Mouse (Mus musculus) hindbrain, postnatal 0 days (tissue): Measurements from ENCODE around the gene Nup62. TPM values are rescaled to one million over a fixed set of nuclear protein-coding genes. Genes with fewer than 3 reads are reported as not detected.
A peak's percentile ranks its signal among the peaks of the same experiment; 100 is the strongest.

Source experiments
- ATAC-seq: fragments of 200-750 bp; cut with Nextera tagmentation; 2 replicates; pipeline ENCODE4 v1.8.0; 2017; ENCODE audit warnings: mild to moderate bottlenecking, moderate TSS enrichment, moderate library complexity
- DNase-seq: peaks from one replicate; pipeline ENCODE4 v3.0.0-alpha.2; 2015; ENCODE audit warnings: low spot score
- H3K27ac ChIP-seq: fragments of 300-500 bp; sonication (generic); 2 replicates; pipeline ENCODE4 v1.5.1; 2014; ENCODE audit warnings: mild to moderate bottlenecking
- H3K27me3 ChIP-seq: fragments of 300-500 bp; sonication (generic); 2 replicates; pipeline ENCODE4 v1.6.1; 2014; ENCODE audit warnings: low read length, mixed read lengths; ENCODE audit not compliant: insufficient read depth
- H3K36me3 ChIP-seq: fragments of 300-500 bp; sonication (generic); 2 replicates; pipeline ENCODE4 v1.6.1; 2014; ENCODE audit warnings: low read length, mixed read lengths; ENCODE audit not compliant: insufficient read depth
- H3K4me1 ChIP-seq: fragments of 300-500 bp; sonication (generic); 2 replicates; pipeline ENCODE4 v1.6.1; 2014; ENCODE audit warnings: antibody characterized with exemption, low read length, mixed read lengths; ENCODE audit not compliant: insufficient read depth
- H3K4me2 ChIP-seq: fragments of 300-500 bp; sonication (generic); 2 replicates; pipeline ENCODE4 v1.6.1; 2014; ENCODE audit warnings: low read depth, mild to moderate bottlenecking, low read length, moderate library complexity, mixed read lengths
- H3K4me3 ChIP-seq: fragments of 300-500 bp; sonication (generic); 2 replicates; pipeline ENCODE4 v1.5.1; 2014; ENCODE audit warnings: low read length
- H3K9ac ChIP-seq: fragments of 300-500 bp; sonication (generic); replicated peaks from 2 replicates; pipeline ENCODE4 v1.6.1; 2014; ENCODE audit warnings: mild to moderate bottlenecking, low read length, moderate library complexity, mixed read lengths
- H3K9me3 ChIP-seq: fragments of 300-500 bp; sonication (generic); 2 replicates; pipeline ENCODE4 v1.6.1; 2016; ENCODE audit warnings: low read length, mixed read lengths
- CTCF ChIP-seq: IDR thresholded peaks from 2 replicates; pipeline ENCODE4 v1.5.1; 2016; ENCODE audit warnings: antibody characterized with exemption, control low read depth, low read depth
- WGBS: fragments of 180-500 bp; shearing (Covaris S2); extraction: QIAGEN DNeasy Blood & Tissue Kit; methylation state at CpG from one replicate; pipeline ENCODE4 v1.1.7; 2014; 5-methylcytosine and 5-hydroxymethylcytosine counted together
- polyA plus RNA-seq: library from polyadenylated mRNA; unstranded; fragments of >200 nt; fragmentation: Nextera tagmentation; extraction: Ambion mirVana; gene quantifications from 2 replicates; pipeline ENCODE4 v1.2.1, GENCODE M21; 2015
- total RNA-seq: library from RNA; depleted of rRNA; stranded (reverse); fragments of >200 nt; gene quantifications from 2 replicates; pipeline ENCODE4 v1.2.3, GENCODE M21; 2014

The Nup62 gene
- total and polyA plus RNA-seq, 2 experiments from 2014 or later = 46.4 to 67.0 TPM

DNA sequence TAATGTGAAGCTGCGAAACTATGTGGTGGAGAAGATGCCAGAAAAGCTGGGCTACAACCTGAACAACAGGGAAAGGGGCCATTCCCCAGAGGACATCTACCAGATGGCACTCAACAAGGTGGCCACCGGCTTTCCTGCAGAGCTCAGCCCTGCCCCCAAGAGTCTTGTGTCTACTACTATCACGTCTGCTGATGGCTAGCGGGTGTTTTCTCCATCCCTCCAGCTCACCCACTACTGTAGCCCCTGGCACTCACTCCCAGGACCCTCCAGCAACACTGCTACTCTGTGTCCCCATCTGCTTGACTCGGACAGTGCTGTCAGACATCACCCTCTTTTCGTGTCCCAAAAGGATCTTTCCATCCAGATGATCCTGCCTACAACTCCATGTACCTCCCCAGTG lies 22.2 kb downstream of the Nup62 start:
- Histone ChIP-seq H3K36me3 (peaks cover 15% of the 10 kb centered on the region), H3K9me3 (no peaks in the 10 kb centered on the region), H3K4me3 (no peak overlapping the region), H3K4me1 (peaks cover 9% of the 10 kb centered on the region; the same call in 1 of the 2 replicates), H3K27me3 (no peaks in the 10 kb centered on the region), H3K9ac (no peak overlapping the region), H3K27ac (no peak overlapping the region), H3K4me2 (no peak overlapping the region)
- WGBS = 81% methylated on average over 6 of the region's 6 CpGs
- no peak for DNase-seq
- TF ChIP-seq CTCF = no peak
- ATAC-seq = no peak

DNA sequence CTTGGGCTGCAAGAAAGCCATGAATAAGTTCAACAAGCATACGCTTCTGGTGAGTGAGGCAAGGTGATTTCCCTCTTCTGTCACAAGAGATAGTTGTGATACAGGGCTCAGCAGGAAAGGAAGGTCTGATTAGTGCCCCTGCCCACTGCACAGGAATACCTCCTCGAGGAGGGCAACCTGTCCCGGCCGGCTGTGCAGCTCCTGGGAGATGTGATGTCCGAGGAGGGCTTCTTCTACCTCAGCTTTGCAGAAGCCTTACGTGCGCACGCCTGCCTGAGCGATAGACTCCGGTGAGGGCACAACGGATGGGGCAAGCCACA lies 23.2 kb downstream of the Nup62 start:
- 28% methylated on average over 11 of the region's 11 CpGs for WGBS
- H3K36me3 ChIP-seq = peaks cover 26% of the 10 kb centered on the region
- no peaks in the 10 kb centered on the region for H3K27me3 ChIP-seq
- H3K4me1 ChIP-seq = peaks cover 9% of the 10 kb centered on the region; the same call in 1 of the 2 replicates
- H3K4me2 ChIP-seq = peak overlapping the region; percentile 54
- H3K9me3 ChIP-seq = no peaks in the 10 kb centered on the region
- ATAC-seq (no peak), DNase-seq (no peak)
- H3K4me3 ChIP-seq = peak overlapping the region; percentile 26
- no peak overlapping the region for H3K27ac ChIP-seq
- peak overlapping the region; percentile 45; the same call in 1 of the 2 replicates for H3K9ac ChIP-seq
- TF ChIP-seq CTCF = no peak

DNA sequence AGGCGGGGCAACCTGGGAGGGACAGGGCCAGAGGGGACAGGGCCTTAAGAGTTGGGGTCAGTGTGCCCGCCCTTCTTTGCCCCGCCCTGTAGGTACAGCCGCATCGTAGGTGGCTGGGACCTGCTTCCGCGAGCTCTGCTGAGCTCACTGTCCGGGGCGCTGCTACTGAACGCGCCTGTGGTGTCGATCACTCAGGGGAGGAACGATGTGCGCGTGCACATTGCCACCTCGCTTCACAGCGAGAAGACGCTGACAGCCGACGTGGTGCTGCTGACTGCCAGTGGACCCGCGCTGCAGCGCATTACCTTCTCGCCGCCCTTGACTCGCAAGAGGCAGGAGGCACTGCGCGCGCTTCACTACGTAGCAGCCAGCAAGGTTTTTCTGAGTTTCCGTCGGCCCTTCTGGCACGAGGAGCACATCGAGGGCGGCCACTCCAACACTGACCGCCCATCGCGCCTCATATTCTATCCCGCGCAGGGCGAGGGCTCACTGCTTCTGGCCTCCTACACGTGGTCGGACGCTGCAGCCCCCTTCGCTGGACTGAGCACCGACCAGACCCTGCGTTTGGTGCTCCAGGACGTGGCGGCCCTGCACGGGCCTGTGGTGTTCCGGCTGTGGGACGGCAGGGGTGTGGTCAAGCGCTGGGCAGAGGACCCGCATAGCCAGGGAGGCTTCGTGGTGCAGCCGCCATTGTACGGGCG lies 23.8 kb downstream of the Nup62 start:
- Histone ChIP-seq H3K9ac (peak overlapping the region; percentile 45; the same call in 1 of the 2 replicates), H3K27ac (peak overlapping the region; percentile 42; the same call in 1 of the 2 replicates), H3K4me2 (peak overlapping the region; percentile 54), H3K9me3 (no peaks in the 10 kb centered on the region), H3K36me3 (peaks cover 31% of the 10 kb centered on the region), H3K27me3 (no peaks in the 10 kb centered on the region), H3K4me1 (peaks cover 9% of the 10 kb centered on the region; the same call in 1 of the 2 replicates), H3K4me3 (peak overlapping the region; percentile 26)
- peak; percentile 72 for ATAC-seq
- TF ChIP-seq CTCF = no peak
- DNase-seq = peak; percentile 69
- 2% methylated on average over 56 of the region's 58 CpGs for WGBS

DNA sequence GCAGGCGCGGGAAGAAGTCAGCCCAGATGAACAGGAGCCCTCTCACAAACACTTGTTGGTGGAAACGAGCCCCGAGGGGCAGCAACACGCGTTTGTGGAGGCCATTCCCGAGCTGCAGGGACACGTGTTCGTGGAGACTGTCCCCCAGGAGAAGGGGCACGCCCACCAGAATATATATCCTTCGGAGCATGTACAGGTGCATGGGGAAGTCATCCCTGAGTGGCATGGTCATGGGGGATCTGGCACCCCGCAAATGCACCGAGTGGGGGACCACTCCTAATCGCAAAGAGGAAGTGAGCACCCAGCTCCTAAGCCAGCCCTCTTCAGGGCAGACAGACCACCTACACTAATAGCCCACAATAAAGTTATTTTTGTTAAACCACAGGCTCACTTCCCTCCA lies 24.5 kb downstream of the Nup62 start:
- no peak for TF ChIP-seq CTCF
- no peak overlapping the region; the same call in 1 of the 2 replicates for H3K4me3 ChIP-seq
- DNase-seq (no peak), ATAC-seq (no peak; the same call in 1 of the 2 replicates)
- WGBS = 64% methylated on average over 14 of the region's 14 CpGs
- H3K4me2 ChIP-seq = peak overlapping the region; percentile 54
- no peak overlapping the region for H3K9ac ChIP-seq
- no peaks in the 10 kb centered on the region for H3K27me3 ChIP-seq
- peaks cover 38% of the 10 kb centered on the region for H3K36me3 ChIP-seq
- H3K9me3 ChIP-seq = no peaks in the 10 kb centered on the region
- H3K27ac ChIP-seq = no peak overlapping the region
- peaks cover 9% of the 10 kb centered on the region; the same call in 1 of the 2 replicates for H3K4me1 ChIP-seq

- Histone ChIP-seq H3K4me1 (peaks cover 9% of the 10 kb centered on the region; the same call in 1 of the 2 replicates), H3K9me3 (no peaks in the 10 kb centered on the region), H3K36me3 (peaks cover 47% of the 10 kb centered on the region), H3K27ac (no peak overlapping the region), H3K27me3 (no peaks in the 10 kb centered on the region), H3K4me3 (no peak overlapping the region), H3K4me2 (no peak overlapping the region), H3K9ac (no peak overlapping the region)
- DNase-seq = no peak
- TF ChIP-seq CTCF = no peak
- WGBS = 91% methylated on average over 8 of the region's 8 CpGs
- ATAC-seq = no peak
These were observed 26.1 kb downstream of the Nup62 start for GRCm38 (mm10) chr7:44841825-44842463.

- no peak for TF ChIP-seq CTCF
- H3K9ac ChIP-seq = no peak overlapping the region
- H3K4me2 ChIP-seq = no peak overlapping the region
- no peak overlapping the region for H3K4me3 ChIP-seq
- 92% methylated on average over 10 of the region's 10 CpGs for whole genome bisulfite sequencing
- H3K4me1 ChIP-seq = peaks cover 7% of the 10 kb centered on the region; the same call in 1 of the 2 replicates
- ATAC-seq (no peak), DNase-seq (no peak)
- no peaks in the 10 kb centered on the region for H3K27me3 ChIP-seq
- H3K36me3 ChIP-seq = peaks cover 47% of the 10 kb centered on the region
- no peaks in the 10 kb centered on the region for H3K9me3 ChIP-seq
- H3K27ac ChIP-seq = no peak overlapping the region
These were observed 29.1 kb downstream of the Nup62 start for GRCm38 (mm10) chr7:44845006-44845405.

- no peaks in the 10 kb centered on the region for H3K27me3 ChIP-seq
- 86% methylated on average over 7 of the region's 7 CpGs for WGBS
- H3K4me2 ChIP-seq = no peak overlapping the region
- peaks cover 47% of the 10 kb centered on the region for H3K36me3 ChIP-seq
- no peak overlapping the region for H3K9ac ChIP-seq
- H3K27ac ChIP-seq = no peak overlapping the region
- H3K4me1 ChIP-seq = peaks cover 16% of the 10 kb centered on the region; the same call in 1 of the 2 replicates
- DNase-seq = no peak
- no peaks in the 10 kb centered on the region for H3K9me3 ChIP-seq
- ATAC-seq = no peak
- H3K4me3 ChIP-seq = no peak overlapping the region
- no peak for TF ChIP-seq CTCF
These were observed 30.9 kb downstream of the Nup62 start for GRCm38 (mm10) chr7:44846804-44847203.
